Mouse (Mus musculus) stomach, postnatal 0 days (tissue): Measurements from ENCODE around the gene Tns3.

ENCODE experiments used
- CTCF ChIP-seq: IDR thresholded peaks from 2 replicates; pipeline ENCODE4 v1.5.1; 2016; ENCODE audit warnings: antibody characterized with exemption, low read depth, mild to moderate bottlenecking, moderate library complexity
- EP300 ChIP-seq: optimal IDR thresholded peaks from 2 replicates; pipeline ENCODE3; 2016; ENCODE audit warnings: antibody characterized with exemption

- TF ChIP-seq CTCF: no peak
- TF ChIP-seq EP300: no peak
Measured at GRCm38 (mm10) chr11:8626715-8627114, 37.6 kb downstream of the Tns3 start.
